Mouse (Mus musculus): ENCODE measurements at regions not wholly inside any gene's neighbourhood (a gene's known extent, or its start where the extent isn't known, plus 50 kb on each side); places are given as distances from the start of the nearest gene placed in this dataset.

DNA sequence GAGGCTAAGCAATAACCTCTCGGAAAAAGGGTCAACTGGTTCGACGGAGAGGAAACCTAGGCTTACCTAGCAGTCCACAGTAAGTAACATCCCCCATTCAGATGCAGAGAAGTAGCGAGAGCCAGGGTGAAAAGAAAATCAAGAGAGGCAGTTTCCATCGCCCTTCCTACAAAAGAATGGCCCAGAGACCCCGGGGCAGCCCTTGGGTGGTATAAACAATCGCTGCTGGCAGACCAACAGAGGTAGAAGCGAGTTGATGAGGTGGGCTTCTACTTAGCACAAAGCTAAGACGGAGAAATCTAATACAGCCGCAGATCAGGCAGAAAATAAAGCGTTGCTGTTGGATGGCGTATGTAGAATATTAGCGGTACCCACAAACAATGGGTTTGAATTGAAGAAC lies 57.8 kb upstream of the Arl15 start:
- Histone ChIP-seq H3K9me3 (replicated peaks) (no peaks in the 10 kb centered on the region), H3K4me3 (replicated peaks) (no peak overlapping the region), H3K4me2 (no peak overlapping the region), H3K9ac (no peak overlapping the region), H3K27me3 (no peaks in the 10 kb centered on the region), H3K27ac (no peak overlapping the region), H3K4me1 (peaks cover 5% of the 10 kb centered on the region), H3K36me3 (no peaks in the 10 kb centered on the region)
- ATAC-seq (replicated peaks; ENCODE audit: low FRiP score) = no peak
- 87% methylated on average over 13 of the region's 13 CpGs for WGBS

DNA sequence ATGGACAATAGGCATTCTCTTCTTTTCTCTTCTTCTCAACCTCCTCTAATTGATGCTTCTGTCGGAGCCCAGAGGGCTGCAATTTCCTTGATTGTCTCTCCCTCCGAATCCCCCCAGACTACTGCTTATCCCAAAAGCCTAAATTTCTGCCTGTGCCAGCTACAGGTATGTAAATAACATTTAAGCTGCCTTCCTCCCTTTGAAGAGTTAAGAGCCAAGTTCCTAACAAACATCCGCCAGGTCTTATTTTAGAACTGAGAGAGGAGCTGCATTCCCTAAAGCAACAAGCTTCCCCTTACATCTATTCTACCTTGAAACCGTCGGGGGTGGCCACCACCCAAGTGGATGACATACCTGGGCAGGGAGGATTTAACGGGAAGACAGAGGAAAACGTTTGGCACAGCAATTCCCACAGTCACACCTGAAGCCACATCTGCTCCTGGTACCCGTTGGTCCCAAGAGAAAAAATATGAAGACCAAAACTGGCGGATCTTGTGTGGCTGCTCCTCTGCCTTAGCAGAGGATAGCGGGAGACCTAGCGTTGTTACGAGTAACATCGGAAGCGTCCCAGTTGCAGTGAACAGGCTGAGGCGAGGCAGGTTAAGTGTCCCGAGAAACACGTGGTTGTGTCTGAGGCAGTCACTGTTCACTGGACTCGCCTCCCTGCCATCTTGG lies 58.6 kb upstream of the Arl15 start:
- ATAC-seq (replicated peaks; ENCODE audit: low FRiP score) = no peak
- no peak overlapping the region for H3K9ac ChIP-seq
- H3K9me3 ChIP-seq (replicated peaks) = no peaks in the 10 kb centered on the region
- H3K4me2 ChIP-seq = no peak overlapping the region
- no peaks in the 10 kb centered on the region for H3K27me3 ChIP-seq
- H3K36me3 ChIP-seq = no peaks in the 10 kb centered on the region
- H3K27ac ChIP-seq = no peak overlapping the region
- WGBS = 65% methylated on average over 18 of the region's 18 CpGs
- H3K4me3 ChIP-seq (replicated peaks) = no peak overlapping the region
- H3K4me1 ChIP-seq = peaks cover 8% of the 10 kb centered on the region

DNA sequence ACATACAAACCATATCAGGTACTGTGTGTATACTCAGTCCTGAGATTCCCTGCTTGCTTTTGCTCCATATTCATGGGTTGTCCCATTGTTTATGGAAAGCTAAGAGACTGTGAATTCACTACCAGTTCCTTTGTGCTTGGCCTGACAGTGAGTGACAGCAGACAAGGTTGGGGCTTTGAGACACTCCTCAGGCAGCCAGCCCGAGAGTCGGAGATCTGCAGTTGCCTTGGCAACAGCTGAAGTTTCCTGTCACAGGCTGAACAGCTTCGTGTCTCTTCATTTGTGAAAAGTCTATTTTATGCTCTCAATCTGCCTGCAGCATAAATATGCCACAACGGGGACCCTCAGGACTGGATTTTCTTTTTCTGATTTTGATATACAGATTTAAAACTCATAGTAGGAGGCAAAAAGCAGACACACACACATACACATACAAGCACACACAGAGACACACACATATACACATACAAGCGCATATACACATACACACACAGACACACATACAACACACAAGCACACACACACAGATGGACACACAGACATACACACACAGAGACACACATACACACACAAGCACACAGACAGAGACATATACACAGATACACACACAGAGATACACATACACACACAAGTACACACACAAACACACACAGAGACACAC lies 60.0 kb upstream of the Arl15 start:
- Histone ChIP-seq H3K4me1 (peaks cover 11% of the 10 kb centered on the region), H3K27me3 (no peaks in the 10 kb centered on the region), H3K9ac (no peak overlapping the region), H3K9me3 (replicated peaks) (no peaks in the 10 kb centered on the region), H3K27ac (no peak overlapping the region), H3K36me3 (no peaks in the 10 kb centered on the region), H3K4me3 (replicated peaks) (no peak overlapping the region), H3K4me2 (no peak overlapping the region)
- 27% methylated on average over 5 of the region's 5 CpGs for WGBS
- ATAC-seq (replicated peaks; ENCODE audit: low FRiP score) = 0 out of 2 replicates have a peak, but pooled peaks have one; percentile 25

GRCm38 (mm10) chr13:113733734-113734133 lies 60.6 kb upstream of the Arl15 start:
- WGBS = 52% methylated on average over 2 of the region's 2 CpGs
- no peak overlapping the region for H3K27ac ChIP-seq
- ATAC-seq (replicated peaks; ENCODE audit: low FRiP score) = no peak

GRCm38 (mm10) chr13:113730776-113731400 lies 63.4 kb upstream of the Arl15 start:
- 46% methylated on average over 8 of the region's 8 CpGs for WGBS
- Histone ChIP-seq H3K9ac (no peak overlapping the region), H3K36me3 (no peaks in the 10 kb centered on the region), H3K9me3 (replicated peaks) (no peaks in the 10 kb centered on the region), H3K27ac (no peak overlapping the region), H3K4me1 (peaks cover 15% of the 10 kb centered on the region), H3K4me2 (no peak overlapping the region), H3K27me3 (no peaks in the 10 kb centered on the region), H3K4me3 (replicated peaks) (no peak overlapping the region)
- ATAC-seq (replicated peaks; ENCODE audit: low FRiP score) = no peak

More at GRCm38 (mm10) chr13:113733734-113734133, 60.6 kb upstream of the Arl15 start:
- Histone ChIP-seq H3K4me2 (no peak overlapping the region), H3K36me3 (no peaks in the 10 kb centered on the region), H3K9me3 (replicated peaks) (no peaks in the 10 kb centered on the region), H3K4me1 (peaks cover 11% of the 10 kb centered on the region), H3K9ac (no peak overlapping the region), H3K27me3 (no peaks in the 10 kb centered on the region), H3K4me3 (replicated peaks) (no peak overlapping the region)

GRCm38 (mm10) chr13:113730062-113730775 lies 64.1 kb upstream of the Arl15 start:
- WGBS = 84% methylated on average over 6 of the region's 6 CpGs
- Histone ChIP-seq H3K4me1 (peaks cover 15% of the 10 kb centered on the region), H3K27ac (no peak overlapping the region), H3K4me3 (replicated peaks) (no peak overlapping the region), H3K9me3 (replicated peaks) (no peaks in the 10 kb centered on the region), H3K27me3 (no peaks in the 10 kb centered on the region), H3K4me2 (no peak overlapping the region), H3K9ac (no peak overlapping the region), H3K36me3 (no peaks in the 10 kb centered on the region)
- ATAC-seq (replicated peaks; ENCODE audit: low FRiP score) = no peak

DNA sequence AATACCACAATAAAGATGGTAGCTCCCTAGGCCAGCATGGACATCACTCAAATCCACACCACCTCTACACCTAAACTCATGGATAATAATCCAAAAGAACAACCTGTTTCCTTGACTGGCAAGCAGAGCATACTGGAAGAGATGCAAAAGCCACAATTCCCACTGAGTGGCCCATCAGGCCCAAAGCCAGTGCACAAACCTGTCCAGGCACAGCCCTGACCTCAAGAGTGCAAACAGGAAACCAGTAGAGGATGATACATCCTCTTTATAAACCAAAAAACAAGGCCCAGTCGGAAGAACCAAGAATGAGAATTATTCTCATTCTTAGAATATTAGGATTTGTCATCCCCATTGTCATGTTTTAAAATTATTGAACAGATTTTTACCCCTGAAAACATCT lies 64.7 kb upstream of the Arl15 start:
- Histone ChIP-seq H3K27me3 (no peaks in the 10 kb centered on the region), H3K4me2 (no peak overlapping the region)
- ATAC-seq (replicated peaks; ENCODE audit: low FRiP score) = no peak

DNA sequence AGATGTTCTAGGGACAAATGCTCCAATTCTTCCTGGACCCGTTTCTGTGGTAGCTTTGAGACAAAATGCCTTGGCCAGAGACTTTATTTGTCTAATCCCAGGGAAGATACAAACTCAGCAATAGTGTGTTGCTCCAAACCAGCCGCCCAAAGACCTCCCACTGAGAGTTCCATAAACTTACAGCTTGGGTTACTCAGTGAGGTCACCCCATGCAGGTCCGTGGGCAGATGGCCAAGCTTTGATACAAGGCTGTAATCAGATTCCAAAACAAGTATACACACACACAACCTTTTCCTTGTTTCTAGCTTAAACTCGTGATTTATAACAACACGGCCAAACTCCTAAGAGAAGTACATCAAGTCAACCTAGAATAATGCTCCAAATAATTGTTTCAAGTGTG lies 64.6 kb upstream of the Hspb3 start:
- 14% methylated on average over 5 of the region's 5 CpGs for WGBS
- H3K9ac ChIP-seq = no peak overlapping the region
- H3K9me3 ChIP-seq (replicated peaks) = no peaks in the 10 kb centered on the region
- ATAC-seq (replicated peaks; ENCODE audit: low FRiP score) = peak; percentile 71; the same call in 1 of the 2 replicates
- no peak overlapping the region for H3K4me3 ChIP-seq (replicated peaks)
- no peaks in the 10 kb centered on the region for H3K27me3 ChIP-seq
- peaks cover 10% of the 10 kb centered on the region; the same call in 1 of the 2 replicates for H3K4me1 ChIP-seq
- H3K36me3 ChIP-seq = no peaks in the 10 kb centered on the region
- H3K4me2 ChIP-seq = no peak overlapping the region
- H3K27ac ChIP-seq = 0 out of 2 replicates have a peak overlapping the region, but pooled peaks have one; percentile 54

More for the DNA sequence above, 64.7 kb upstream of the Arl15 start:
- no peak overlapping the region for H3K9ac ChIP-seq
- WGBS = 79% methylated on average over 1 of the region's 1 CpGs
- no peak overlapping the region for H3K4me3 ChIP-seq (replicated peaks)
- no peaks in the 10 kb centered on the region for H3K9me3 ChIP-seq (replicated peaks)
- H3K36me3 ChIP-seq = no peaks in the 10 kb centered on the region
- no peak overlapping the region for H3K27ac ChIP-seq
- H3K4me1 ChIP-seq = peaks cover 15% of the 10 kb centered on the region

GRCm38 (mm10) chr13:113724881-113725837 lies 61.7 kb upstream of the Hspb3 start:
- Histone ChIP-seq H3K4me3 (replicated peaks) (no peak overlapping the region), H3K36me3 (no peaks in the 10 kb centered on the region), H3K27me3 (no peaks in the 10 kb centered on the region), H3K27ac (no peak overlapping the region), H3K9me3 (replicated peaks) (no peaks in the 10 kb centered on the region), H3K4me2 (no peak overlapping the region), H3K4me1 (0 out of 2 replicates have a peak, but pooled peaks cover 4% of the 10 kb centered on the region), H3K9ac (no peak overlapping the region)
- 72% methylated on average over 6 of the region's 6 CpGs for WGBS
- ATAC-seq (replicated peaks; ENCODE audit: low FRiP score) = no peak

DNA sequence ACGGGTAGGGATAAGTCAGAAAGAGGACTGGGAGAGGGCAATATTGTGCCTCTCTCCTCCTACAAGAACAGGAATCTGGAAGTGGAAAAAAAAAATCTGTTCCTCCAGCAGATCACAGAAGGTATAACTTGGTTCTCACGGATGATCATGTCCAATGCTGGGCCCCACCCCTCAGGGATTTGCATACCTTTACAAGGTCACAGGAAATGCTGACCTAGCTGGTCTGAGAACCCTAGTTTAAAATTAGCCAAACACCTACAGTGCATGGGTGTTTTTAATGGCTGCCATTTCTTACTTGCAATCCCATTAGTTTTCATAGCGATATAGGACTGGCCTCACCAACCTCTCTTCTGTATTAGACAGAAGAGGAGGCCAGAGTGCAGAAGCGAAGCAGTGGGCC lies 51.8 kb upstream of the Hspb3 start:
- Histone ChIP-seq H3K27ac (no peak overlapping the region), H3K9ac (no peak overlapping the region), H3K4me1 (peaks cover 3% of the 10 kb centered on the region; the same call in 1 of the 2 replicates), H3K36me3 (no peaks in the 10 kb centered on the region), H3K27me3 (no peaks in the 10 kb centered on the region), H3K4me3 (replicated peaks) (no peak overlapping the region), H3K4me2 (no peak overlapping the region), H3K9me3 (replicated peaks) (no peaks in the 10 kb centered on the region)
- ATAC-seq (replicated peaks; ENCODE audit: low FRiP score) = no peak
- 75% methylated on average over 4 of the region's 4 CpGs for WGBS

DNA sequence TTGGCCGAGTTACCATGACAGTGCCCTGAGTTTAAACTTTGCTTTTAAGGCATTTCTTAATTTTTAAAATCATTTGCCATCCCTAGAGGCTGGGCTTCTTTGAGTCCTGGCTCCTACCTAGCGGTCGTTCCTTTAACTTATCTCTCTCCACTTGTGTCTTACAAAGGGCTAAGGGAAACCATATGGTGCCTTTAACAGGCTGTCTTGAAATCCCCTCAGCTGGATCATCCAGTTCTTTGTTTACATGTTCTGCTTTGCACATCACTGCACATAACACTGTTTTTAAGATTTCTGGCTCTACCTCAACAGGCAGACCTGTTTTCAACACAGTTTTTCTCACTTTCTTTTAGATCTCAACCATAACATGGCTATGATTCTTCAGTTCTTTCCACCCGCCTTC lies 50.4 kb upstream of the Hspb3 start:
- no peak overlapping the region for H3K27ac ChIP-seq
- ATAC-seq (replicated peaks; ENCODE audit: low FRiP score) = no peak
- no peaks in the 10 kb centered on the region for H3K9me3 ChIP-seq (replicated peaks)
- H3K4me1 ChIP-seq = peaks cover 3% of the 10 kb centered on the region; the same call in 1 of the 2 replicates
- H3K36me3 ChIP-seq = no peaks in the 10 kb centered on the region
- no peak overlapping the region for H3K4me2 ChIP-seq
- H3K4me3 ChIP-seq (replicated peaks) = no peak overlapping the region
- H3K9ac ChIP-seq = no peak overlapping the region
- WGBS = 57% methylated on average over 4 of the region's 4 CpGs
- no peaks in the 10 kb centered on the region for H3K27me3 ChIP-seq
